Mouse (Mus musculus) intestine, embryonic 15.5 days (tissue): ENCODE data around the gene Ofcc1. TPM values are rescaled to one million over a fixed set of nuclear protein-coding genes. Genes with fewer than 3 reads are reported as not detected.
A peak's percentile ranks its signal among the peaks of the same experiment; 100 is the strongest.

ENCODE experiments used
- ATAC-seq: fragments of 200-750 bp; cut with Nextera tagmentation; 2 replicates; pipeline ENCODE4 v1.8.0; 2017; ENCODE audit warnings: moderate TSS enrichment, moderate library complexity
- H3K27ac ChIP-seq: fragments of 300-500 bp; sonication (generic); 2 replicates; pipeline ENCODE4 v1.5.1; 2015; ENCODE audit warnings: mild to moderate bottlenecking, inconsistent platforms
- H3K27me3 ChIP-seq: fragments of 300-500 bp; sonication (generic); replicated peaks from 2 replicates; pipeline ENCODE4 v1.6.1; 2015; ENCODE audit warnings: inconsistent platforms
- H3K36me3 ChIP-seq: fragments of 300-500 bp; sonication (generic); 2 replicates; pipeline ENCODE4 v1.6.1; 2015; ENCODE audit warnings: inconsistent platforms
- H3K4me1 ChIP-seq: fragments of 300-500 bp; sonication (generic); replicated peaks from 2 replicates; pipeline ENCODE4 v1.6.1; 2015; ENCODE audit warnings: inconsistent platforms
- H3K4me2 ChIP-seq: fragments of 300-500 bp; sonication (generic); replicated peaks from 2 replicates; pipeline ENCODE4 v1.6.1; 2015; ENCODE audit warnings: mild to moderate bottlenecking, inconsistent platforms
- H3K4me3 ChIP-seq: fragments of 300-500 bp; sonication (generic); replicated peaks from 2 replicates; pipeline ENCODE4 v1.5.1; 2015; ENCODE audit warnings: inconsistent platforms
- H3K9ac ChIP-seq: fragments of 300-500 bp; sonication (generic); 2 replicates; pipeline ENCODE4 v1.6.1; 2015; ENCODE audit warnings: inconsistent platforms
- H3K9me3 ChIP-seq: fragments of 300-500 bp; sonication (generic); 2 replicates; pipeline ENCODE4 v1.6.1; 2016; ENCODE audit warnings: inconsistent platforms
- WGBS: fragments of 180-500 bp; shearing (Covaris S2); methylation state at CpG from one replicate; pipeline ENCODE4 v1.1.7; 2015; 5-methylcytosine and 5-hydroxymethylcytosine counted together
- polyA plus RNA-seq: library from polyadenylated mRNA; unstranded; fragments of >200 nt; fragmentation: Nextera tagmentation; extraction: Ambion mirVana; gene quantifications from 2 replicates; pipeline ENCODE4 v1.2.1, GENCODE M21; 2015

Gene Ofcc1
- polyA plus RNA-seq, 1 experiment from 2014 or later = not detected

DNA sequence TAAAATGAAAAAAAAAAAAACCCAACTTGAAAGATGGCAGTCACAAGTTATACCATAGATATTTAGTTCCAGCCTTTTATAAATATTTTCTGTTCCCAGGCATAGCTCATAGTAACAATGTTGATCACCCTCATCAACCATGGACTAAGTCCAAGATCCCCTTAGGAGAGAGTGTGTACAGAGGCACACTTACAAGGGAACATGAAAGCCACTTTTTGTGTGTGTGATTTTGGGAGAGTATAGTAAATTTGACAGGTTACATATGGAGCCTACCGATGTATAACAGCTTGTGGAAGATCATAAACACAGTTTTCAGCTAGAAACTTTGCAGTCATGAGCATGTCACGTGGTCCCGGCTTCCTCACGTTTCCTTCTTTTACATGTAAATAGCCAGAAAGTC lies 189.5 kb downstream of the Ofcc1 start:
- WGBS = 47% methylated on average over 4 of the region's 4 CpGs
- H3K27ac ChIP-seq = no peak overlapping the region
- peak; percentile 68 for ATAC-seq
- H3K9ac ChIP-seq = no peak overlapping the region
- H3K27me3 ChIP-seq = no peaks in the 10 kb centered on the region
- no peaks in the 10 kb centered on the region for H3K9me3 ChIP-seq
- no peak overlapping the region for H3K4me3 ChIP-seq
- H3K4me2 ChIP-seq = no peak overlapping the region
- no peaks in the 10 kb centered on the region for H3K4me1 ChIP-seq
- H3K36me3 ChIP-seq = no peaks in the 10 kb centered on the region

- 51% methylated on average over 7 of the region's 7 CpGs for WGBS
- Histone ChIP-seq H3K4me3 (no peak overlapping the region), H3K9ac (no peak overlapping the region), H3K36me3 (no peaks in the 10 kb centered on the region), H3K4me2 (no peak overlapping the region), H3K4me1 (no peaks in the 10 kb centered on the region), H3K9me3 (no peaks in the 10 kb centered on the region), H3K27me3 (no peaks in the 10 kb centered on the region), H3K27ac (no peak overlapping the region)
- ATAC-seq = no peak
Measured at GRCm38 (mm10) chr13:40167871-40168270, 193.4 kb downstream of the Ofcc1 start.

DNA sequence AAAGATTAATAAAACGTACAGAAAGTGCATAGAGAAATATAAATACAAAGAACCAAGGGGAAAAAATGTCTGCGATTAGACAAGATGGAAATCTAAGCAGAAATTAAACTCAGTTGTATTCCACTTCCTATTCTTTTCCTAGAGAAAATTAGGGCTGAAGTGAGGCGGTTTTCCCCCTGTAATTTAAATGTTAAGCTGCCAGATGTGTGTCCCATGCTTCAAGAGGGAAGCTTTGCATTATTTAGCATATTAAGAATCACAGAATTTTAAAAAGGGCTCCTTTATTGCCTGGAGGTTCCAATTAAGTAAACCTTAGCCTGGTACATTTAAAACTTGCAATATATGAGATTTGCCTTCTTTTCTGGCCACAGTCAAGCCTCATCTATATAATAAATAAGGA lies 205.8 kb downstream of the Ofcc1 start:
- no peak overlapping the region for H3K9ac ChIP-seq
- H3K27me3 ChIP-seq = no peaks in the 10 kb centered on the region
- no peak for ATAC-seq
- H3K27ac ChIP-seq = no peak overlapping the region
- H3K4me1 ChIP-seq = 0 out of 2 replicates have a peak, but pooled peaks cover 2% of the 10 kb centered on the region
- no peak overlapping the region for H3K4me3 ChIP-seq
- no peak overlapping the region for H3K4me2 ChIP-seq
- no peaks in the 10 kb centered on the region for H3K36me3 ChIP-seq
- 48% methylated on average over 3 of the region's 3 CpGs for WGBS
- H3K9me3 ChIP-seq = no peaks in the 10 kb centered on the region

DNA sequence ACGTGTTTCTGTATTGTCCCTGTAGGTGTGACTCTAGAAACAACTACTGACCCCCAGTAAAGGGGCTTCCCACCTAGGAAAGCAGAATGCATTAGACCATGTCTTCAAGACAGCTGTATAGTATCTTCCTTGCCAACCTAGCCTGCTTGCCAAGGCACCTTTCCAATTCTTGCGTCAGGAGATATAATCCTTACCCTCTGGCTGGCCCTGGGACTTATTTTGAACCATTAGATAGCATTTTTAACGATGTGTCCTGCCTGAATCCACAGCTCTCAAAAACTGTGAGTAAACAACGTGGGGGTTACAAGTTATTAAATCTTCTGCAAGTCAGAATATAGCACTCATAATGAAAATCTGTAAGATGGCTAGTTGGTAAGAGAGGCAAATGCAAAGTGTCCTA lies 221.3 kb downstream of the Ofcc1 start:
- 83% methylated on average over 4 of the region's 4 CpGs for WGBS
- no peak for ATAC-seq

GRCm38 (mm10) chr13:40136096-40136495 lies 225.2 kb downstream of the Ofcc1 start:
- no peak overlapping the region for H3K4me3 ChIP-seq
- no peak overlapping the region for H3K9ac ChIP-seq
- no peaks in the 10 kb centered on the region for H3K4me1 ChIP-seq
- H3K36me3 ChIP-seq = no peaks in the 10 kb centered on the region
- peak overlapping the region; percentile 22; the same call in 1 of the 2 replicates for H3K4me2 ChIP-seq
- ATAC-seq = no peak
- no peak overlapping the region for H3K27ac ChIP-seq
- 41% methylated on average over 3 of the region's 3 CpGs for WGBS
- no peaks in the 10 kb centered on the region for H3K9me3 ChIP-seq
- H3K27me3 ChIP-seq = no peaks in the 10 kb centered on the region

More for the DNA sequence above, 221.3 kb downstream of the Ofcc1 start:
- no peak overlapping the region for H3K4me2 ChIP-seq
- no peak overlapping the region for H3K9ac ChIP-seq
- no peak overlapping the region for H3K27ac ChIP-seq
- H3K9me3 ChIP-seq = no peaks in the 10 kb centered on the region
- H3K4me1 ChIP-seq = no peaks in the 10 kb centered on the region
- no peaks in the 10 kb centered on the region for H3K36me3 ChIP-seq
- H3K27me3 ChIP-seq = no peaks in the 10 kb centered on the region
- H3K4me3 ChIP-seq = no peak overlapping the region

GRCm38 (mm10) chr13:40135670-40136069 lies 225.6 kb downstream of the Ofcc1 start:
- no peaks in the 10 kb centered on the region for H3K9me3 ChIP-seq
- H3K4me2 ChIP-seq = peak overlapping the region; percentile 22
- H3K27ac ChIP-seq = no peak overlapping the region
- no peaks in the 10 kb centered on the region for H3K4me1 ChIP-seq
- H3K9ac ChIP-seq = no peak overlapping the region
- no peak for ATAC-seq
- WGBS = 28% methylated on average over 12 of the region's 12 CpGs
- H3K4me3 ChIP-seq = no peak overlapping the region
- no peaks in the 10 kb centered on the region for H3K36me3 ChIP-seq
- no peaks in the 10 kb centered on the region for H3K27me3 ChIP-seq

GRCm38 (mm10) chr13:40123868-40124267 lies 237.4 kb downstream of the Ofcc1 start:
- Histone ChIP-seq H3K9ac (no peak overlapping the region), H3K36me3 (no peaks in the 10 kb centered on the region), H3K4me3 (no peak overlapping the region), H3K27me3 (no peaks in the 10 kb centered on the region), H3K9me3 (no peaks in the 10 kb centered on the region), H3K4me1 (no peaks in the 10 kb centered on the region), H3K27ac (no peak overlapping the region), H3K4me2 (no peak overlapping the region)
- 80% methylated on average over 2 of the region's 2 CpGs for WGBS
- no peak for ATAC-seq

GRCm38 (mm10) chr13:40112336-40112735 lies 248.9 kb downstream of the Ofcc1 start:
- Histone ChIP-seq H3K27ac (no peak overlapping the region), H3K9ac (no peak overlapping the region), H3K4me3 (no peak overlapping the region), H3K27me3 (no peaks in the 10 kb centered on the region), H3K4me2 (no peak overlapping the region), H3K36me3 (no peaks in the 10 kb centered on the region), H3K9me3 (no peaks in the 10 kb centered on the region), H3K4me1 (no peaks in the 10 kb centered on the region)
- no peak for ATAC-seq
- 53% methylated on average over 2 of the region's 2 CpGs for WGBS

GRCm38 (mm10) chr13:40076236-40076635 lies 285.0 kb downstream of the Ofcc1 start:
- WGBS = 93% methylated on average over 4 of the region's 4 CpGs
- no peaks in the 10 kb centered on the region for H3K9me3 ChIP-seq
- H3K27ac ChIP-seq = no peak overlapping the region
- H3K27me3 ChIP-seq = no peaks in the 10 kb centered on the region
- H3K36me3 ChIP-seq = no peaks in the 10 kb centered on the region
- no peak for ATAC-seq
- H3K4me2 ChIP-seq = no peak overlapping the region
- H3K4me1 ChIP-seq = no peaks in the 10 kb centered on the region
- H3K4me3 ChIP-seq = no peak overlapping the region
- no peak overlapping the region for H3K9ac ChIP-seq

GRCm38 (mm10) chr13:40074850-40075416 lies 286.3 kb downstream of the Ofcc1 start:
- no peaks in the 10 kb centered on the region for H3K27me3 ChIP-seq
- H3K27ac ChIP-seq = no peak overlapping the region
- no peaks in the 10 kb centered on the region for H3K4me1 ChIP-seq
- no peak overlapping the region for H3K9ac ChIP-seq
- H3K36me3 ChIP-seq = no peaks in the 10 kb centered on the region
- H3K4me2 ChIP-seq = no peak overlapping the region
- H3K9me3 ChIP-seq = no peaks in the 10 kb centered on the region
- WGBS = 52% methylated on average over 3 of the region's 3 CpGs
- ATAC-seq = no peak
- no peak overlapping the region for H3K4me3 ChIP-seq

DNA sequence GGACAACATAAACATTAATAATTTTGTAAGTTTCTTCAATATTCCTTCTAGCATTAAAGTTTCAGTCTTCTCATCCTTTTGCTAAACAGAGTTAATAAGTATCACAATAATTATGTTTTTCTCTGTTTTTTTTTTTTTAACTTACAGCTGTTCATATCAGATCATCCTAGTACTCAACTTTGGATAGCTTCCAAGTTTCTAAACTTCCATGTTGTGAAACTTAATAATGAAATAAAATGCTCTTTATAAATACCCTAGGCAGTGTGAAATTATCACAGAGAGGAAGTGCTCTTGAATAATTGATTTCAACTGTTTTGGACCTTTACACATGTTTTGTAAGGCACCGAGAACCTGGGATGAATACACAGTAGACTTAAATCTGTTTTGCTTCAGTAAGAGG lies 291.2 kb downstream of the Ofcc1 start:
- Histone ChIP-seq H3K4me2 (no peak overlapping the region), H3K4me1 (no peaks in the 10 kb centered on the region), H3K36me3 (no peaks in the 10 kb centered on the region), H3K27me3 (no peaks in the 10 kb centered on the region), H3K27ac (no peak overlapping the region), H3K9ac (no peak overlapping the region), H3K4me3 (no peak overlapping the region), H3K9me3 (no peaks in the 10 kb centered on the region)
- 71% methylated on average over 1 of the region's 1 CpGs for WGBS
- ATAC-seq = no peak

GRCm38 (mm10) chr13:40061281-40061680 lies 300.0 kb downstream of the Ofcc1 start:
- ATAC-seq = no peak
- Histone ChIP-seq H3K4me1 (no peaks in the 10 kb centered on the region), H3K9ac (no peak overlapping the region), H3K9me3 (no peaks in the 10 kb centered on the region), H3K27me3 (no peaks in the 10 kb centered on the region), H3K27ac (no peak overlapping the region), H3K4me2 (no peak overlapping the region), H3K36me3 (no peaks in the 10 kb centered on the region), H3K4me3 (no peak overlapping the region)
- WGBS = 86% methylated on average over 5 of the region's 5 CpGs

DNA sequence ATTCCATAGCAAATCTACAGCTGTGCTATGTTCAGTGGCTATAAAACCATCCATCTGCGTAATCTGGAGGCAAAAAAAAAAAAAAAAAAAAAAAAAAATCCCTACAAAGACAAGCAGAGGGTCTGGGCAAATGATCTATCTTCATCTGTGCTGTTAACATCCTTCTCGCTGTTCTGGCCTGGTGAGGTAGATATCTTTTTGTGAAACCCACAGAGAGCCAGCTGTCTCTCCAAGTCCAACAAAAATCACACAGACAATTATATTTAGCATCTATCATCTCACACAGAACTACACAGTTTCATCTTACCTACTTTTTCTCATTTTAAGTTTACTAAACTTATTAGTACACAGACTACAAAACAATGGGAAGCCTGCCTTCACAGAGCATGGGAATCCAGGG lies 323.4 kb downstream of the Ofcc1 start:
- H3K4me3 ChIP-seq = no peak overlapping the region
- no peaks in the 10 kb centered on the region for H3K27me3 ChIP-seq
- no peak overlapping the region for H3K4me2 ChIP-seq
- no peaks in the 10 kb centered on the region for H3K9me3 ChIP-seq
- no peak overlapping the region for H3K27ac ChIP-seq
- H3K9ac ChIP-seq = no peak overlapping the region
- H3K4me1 ChIP-seq = no peaks in the 10 kb centered on the region
- H3K36me3 ChIP-seq = no peaks in the 10 kb centered on the region
- no peak for ATAC-seq
- 86% methylated on average over 2 of the region's 2 CpGs for WGBS
